Mouse (Mus musculus): Measurements from ENCODE around the gene Exoc3l4. TPM values are rescaled to one million over a fixed set of nuclear protein-coding genes. Genes with fewer than 3 reads are reported as not detected.

Exoc3l4 gene
- polyA plus RNA-seq, 1 experiment from 2014 or later = 7.3 TPM

DNA sequence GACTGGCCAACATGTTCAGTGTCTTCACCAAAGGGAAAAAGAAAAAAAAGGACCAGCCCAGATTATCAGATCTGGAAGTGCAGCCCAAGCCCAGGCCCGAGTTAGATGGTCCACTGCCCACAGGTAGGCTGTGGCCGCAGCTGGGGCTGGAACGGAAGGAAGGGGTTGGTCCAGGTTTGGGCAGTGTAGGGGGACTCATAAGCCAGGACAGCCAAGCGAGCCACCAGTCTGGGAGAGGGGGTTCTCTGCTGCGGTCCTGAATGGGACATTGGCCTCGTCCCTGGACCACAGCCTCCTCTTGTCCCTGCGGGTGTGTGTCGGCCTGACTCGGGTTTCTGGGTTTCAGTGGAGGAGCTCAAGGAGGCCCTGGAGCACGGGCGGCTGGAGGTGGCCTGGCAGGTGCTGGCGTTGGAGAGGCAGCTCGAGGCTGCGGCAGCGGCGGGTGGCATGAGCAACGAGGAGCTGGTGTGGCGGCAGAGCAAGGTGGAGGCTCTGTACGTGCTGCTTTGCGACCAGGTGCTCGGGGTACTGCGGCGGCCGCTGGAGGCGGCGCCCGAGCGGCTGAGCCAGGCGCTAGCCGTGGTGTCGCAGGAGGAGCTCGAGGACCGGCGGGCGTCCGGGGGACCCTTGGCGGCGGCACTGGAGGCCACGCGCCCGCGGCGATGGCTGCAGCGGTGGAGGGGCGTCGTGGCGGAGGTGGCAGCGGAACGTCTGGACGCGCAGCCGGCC lies 28.5 kb downstream of the Exoc3l4 start:
- Histone ChIP-seq H3K36me3 (replicated peaks; ENCODE audit: control insufficient read depth, insufficient read depth, low read depth, low read length) (no peaks in the 10 kb centered on the region), H3K9ac (replicated peaks; ENCODE audit: low read length) (peak overlapping the region; percentile 22), H3K4me2 (ENCODE audit: low read depth, low read length) (peak overlapping the region; percentile 43), H3K4me3 (ENCODE audit: low read depth, low read length) (peak overlapping the region; percentile 18), H3K9me3 (replicated peaks; ENCODE audit: control insufficient read depth, low read length) (no peaks in the 10 kb centered on the region), H3K27ac (replicated peaks; ENCODE audit: low read depth, low read length) (no peak overlapping the region), H3K4me1 (ENCODE audit: control insufficient read depth, insufficient read depth, low read length) (peaks cover 20% of the 10 kb centered on the region), H3K27me3 (ENCODE audit: control insufficient read depth, insufficient read depth, low read length) (peaks cover 82% of the 10 kb centered on the region)
- 3% methylated on average over 52 of the region's 52 CpGs for WGBS
- no peak for ATAC-seq (replicated peaks; ENCODE audit: insufficient number of reproducible peaks, low FRiP score, low TSS enrichment, low read depth)
- no peak for DNase-seq (ENCODE audit: low spot score)

DNA sequence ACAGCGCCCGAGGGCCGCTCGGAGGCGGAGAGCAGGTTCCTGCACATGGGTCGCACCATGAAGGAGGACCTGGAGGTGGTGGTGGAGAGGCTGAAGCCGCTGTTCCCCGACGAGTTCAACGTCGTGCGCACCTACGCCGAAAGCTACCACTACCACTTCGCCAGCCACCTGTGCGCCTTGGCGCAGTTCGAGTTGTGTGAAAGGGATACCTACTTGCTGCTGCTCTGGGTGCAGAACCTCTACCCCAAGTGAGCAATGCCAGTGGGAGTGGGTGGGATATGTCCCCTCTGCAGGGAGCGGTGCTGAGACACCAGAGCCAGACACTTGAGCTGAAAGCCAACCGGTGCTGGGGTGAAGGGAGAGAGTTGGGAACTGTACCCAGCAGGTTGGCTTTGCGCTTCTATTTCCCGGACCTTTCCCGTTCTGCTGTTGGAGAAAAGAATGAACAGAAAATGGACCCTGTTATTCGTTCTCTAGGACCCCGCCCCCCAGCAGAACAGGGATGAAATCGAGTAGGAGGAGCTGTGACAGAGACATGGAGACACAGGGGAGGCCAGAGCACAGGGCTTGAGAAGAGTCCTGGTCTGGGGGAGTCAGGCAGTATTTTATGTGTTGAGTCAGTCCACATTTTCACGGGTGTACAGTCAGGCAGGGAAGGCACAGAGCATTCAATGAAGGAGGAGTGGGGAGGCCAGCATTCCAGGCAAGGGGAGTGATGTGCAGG lies 29.2 kb downstream of the Exoc3l4 start:
- Histone ChIP-seq H3K4me1 (ENCODE audit: control insufficient read depth, insufficient read depth, low read length) (peaks cover 21% of the 10 kb centered on the region), H3K36me3 (replicated peaks; ENCODE audit: control insufficient read depth, insufficient read depth, low read depth, low read length) (no peaks in the 10 kb centered on the region), H3K4me3 (ENCODE audit: low read depth, low read length) (peak overlapping the region; percentile 18), H3K27ac (replicated peaks; ENCODE audit: low read depth, low read length) (no peak overlapping the region), H3K9ac (replicated peaks; ENCODE audit: low read length) (peak overlapping the region; percentile 22; the same call in 1 of the 2 replicates), H3K4me2 (ENCODE audit: low read depth, low read length) (peak overlapping the region; percentile 43), H3K9me3 (replicated peaks; ENCODE audit: control insufficient read depth, low read length) (no peaks in the 10 kb centered on the region), H3K27me3 (ENCODE audit: control insufficient read depth, insufficient read depth, low read length) (peaks cover 82% of the 10 kb centered on the region)
- 4% methylated on average over 27 of the region's 27 CpGs for WGBS
- ATAC-seq (replicated peaks; ENCODE audit: insufficient number of reproducible peaks, low FRiP score, low TSS enrichment, low read depth) (no peak), DNase-seq (ENCODE audit: low spot score) (no peak)

DNA sequence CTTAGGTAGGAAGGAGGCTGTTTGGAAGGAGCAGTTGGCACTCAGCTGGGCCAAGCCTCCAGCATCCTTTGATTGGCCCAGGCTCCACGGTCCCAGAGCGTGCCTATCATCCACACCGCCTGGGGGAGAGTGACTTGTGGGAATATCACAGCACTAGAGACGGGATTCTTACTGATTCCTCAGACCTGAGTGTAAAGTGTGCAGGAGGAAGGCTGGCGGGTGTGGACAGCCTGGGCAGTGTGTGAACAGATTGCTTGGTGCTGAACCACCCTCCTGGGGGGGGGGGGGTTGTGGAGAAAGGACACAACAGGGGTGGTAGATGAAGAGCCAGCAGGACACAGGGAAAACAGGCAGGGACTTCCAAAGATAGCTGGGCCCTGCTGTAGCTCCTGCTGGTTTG lies 29.9 kb downstream of the Exoc3l4 start:
- no peak overlapping the region for H3K4me2 ChIP-seq (ENCODE audit: low read depth, low read length)
- H3K27me3 ChIP-seq (ENCODE audit: control insufficient read depth, insufficient read depth, low read length) = peaks cover 80% of the 10 kb centered on the region
- H3K36me3 ChIP-seq (replicated peaks; ENCODE audit: control insufficient read depth, insufficient read depth, low read depth, low read length) = no peaks in the 10 kb centered on the region
- no peak for ATAC-seq (replicated peaks; ENCODE audit: insufficient number of reproducible peaks, low FRiP score, low TSS enrichment, low read depth)
- no peak for DNase-seq (ENCODE audit: low spot score)
- 18% methylated on average over 5 of the region's 5 CpGs for WGBS
- no peak overlapping the region for H3K9ac ChIP-seq (replicated peaks; ENCODE audit: low read length)
- H3K27ac ChIP-seq (replicated peaks; ENCODE audit: low read depth, low read length) = no peak overlapping the region
- no peaks in the 10 kb centered on the region for H3K9me3 ChIP-seq (replicated peaks; ENCODE audit: control insufficient read depth, low read length)
- no peak overlapping the region for H3K4me3 ChIP-seq (ENCODE audit: low read depth, low read length)
- peaks cover 21% of the 10 kb centered on the region for H3K4me1 ChIP-seq (ENCODE audit: control insufficient read depth, insufficient read depth, low read length)

DNA sequence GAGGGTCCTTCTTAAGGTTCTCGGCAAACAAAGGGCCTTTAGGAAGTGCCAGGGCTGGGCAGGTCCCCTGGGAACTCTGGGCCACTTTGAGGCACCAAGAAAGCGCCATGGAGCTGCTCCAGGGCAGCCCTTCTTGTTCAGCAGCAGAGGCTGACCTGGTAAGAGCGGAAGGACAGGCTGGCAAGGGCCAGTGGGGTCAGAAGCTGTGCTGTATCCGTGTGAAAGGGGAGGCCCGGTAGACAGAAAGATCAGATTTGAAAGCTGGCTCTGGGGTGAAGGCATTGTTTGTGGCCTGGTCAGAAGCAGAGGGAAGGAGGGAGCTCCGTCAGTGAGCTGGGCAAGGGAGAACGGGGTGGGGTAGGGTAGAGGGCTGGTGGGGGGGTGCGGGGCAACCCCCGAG lies 30.5 kb downstream of the Exoc3l4 start:
- H3K9me3 ChIP-seq (replicated peaks; ENCODE audit: control insufficient read depth, low read length) = no peaks in the 10 kb centered on the region
- H3K4me1 ChIP-seq (ENCODE audit: control insufficient read depth, insufficient read depth, low read length) = peaks cover 16% of the 10 kb centered on the region
- H3K27ac ChIP-seq (replicated peaks; ENCODE audit: low read depth, low read length) = no peak overlapping the region
- no peaks in the 10 kb centered on the region for H3K36me3 ChIP-seq (replicated peaks; ENCODE audit: control insufficient read depth, insufficient read depth, low read depth, low read length)
- H3K9ac ChIP-seq (replicated peaks; ENCODE audit: low read length) = no peak overlapping the region
- H3K4me2 ChIP-seq (ENCODE audit: low read depth, low read length) = no peak overlapping the region
- WGBS = 15% methylated on average over 9 of the region's 9 CpGs
- no peak overlapping the region for H3K4me3 ChIP-seq (ENCODE audit: low read depth, low read length)
- H3K27me3 ChIP-seq (ENCODE audit: control insufficient read depth, insufficient read depth, low read length) = peaks cover 74% of the 10 kb centered on the region
- DNase-seq (ENCODE audit: low spot score) (no peak), ATAC-seq (replicated peaks; ENCODE audit: insufficient number of reproducible peaks, low FRiP score, low TSS enrichment, low read depth) (no peak)

DNA sequence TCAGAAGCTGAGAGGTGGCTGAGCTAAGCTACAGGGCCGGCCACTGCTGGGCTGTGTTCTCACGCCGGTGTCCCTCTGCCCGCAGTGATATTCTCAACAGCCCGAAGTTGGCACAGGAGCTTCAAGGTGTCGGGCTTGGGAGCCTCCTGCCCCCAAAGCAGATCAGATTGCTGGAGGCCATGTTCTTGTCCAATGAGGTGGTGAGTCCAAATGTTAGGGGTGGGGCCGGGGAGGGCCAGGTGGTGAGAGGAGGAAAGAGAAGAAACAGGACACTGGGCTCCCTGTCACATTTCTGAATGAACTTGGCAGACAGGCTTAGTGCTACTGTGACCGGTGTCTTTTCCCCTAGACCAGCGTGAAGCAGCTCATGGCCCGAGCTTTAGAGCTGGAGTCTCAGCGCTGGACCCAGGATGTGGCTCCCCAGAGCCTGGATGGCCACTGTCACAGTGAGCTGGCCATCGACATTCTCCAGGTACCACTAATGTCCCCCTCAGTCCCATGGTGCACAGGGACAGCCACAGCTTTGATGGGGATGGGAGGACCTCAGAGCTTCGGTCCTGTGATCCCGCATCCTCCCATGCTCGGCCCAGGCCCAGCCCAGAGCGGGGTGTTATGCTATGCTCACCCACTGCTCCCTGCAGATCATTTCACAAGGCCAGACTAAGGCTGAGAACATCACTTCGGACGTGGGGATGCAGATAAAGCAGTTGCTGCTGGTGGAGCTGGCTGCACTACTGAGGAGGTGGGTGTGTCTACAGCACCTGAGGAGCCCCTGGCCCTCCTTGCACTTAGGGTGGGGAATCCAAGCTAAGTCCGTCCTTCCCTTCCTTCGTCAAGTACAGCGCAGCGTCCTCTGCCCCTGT lies 31.3 kb downstream of the Exoc3l4 start:
- DNase-seq (ENCODE audit: low spot score) = no peak
- WGBS = 16% methylated on average over 22 of the region's 22 CpGs
- Histone ChIP-seq H3K9me3 (replicated peaks; ENCODE audit: control insufficient read depth, low read length) (no peaks in the 10 kb centered on the region), H3K9ac (replicated peaks; ENCODE audit: low read length) (no peak overlapping the region), H3K4me3 (ENCODE audit: low read depth, low read length) (no peak overlapping the region), H3K36me3 (replicated peaks; ENCODE audit: control insufficient read depth, insufficient read depth, low read depth, low read length) (no peaks in the 10 kb centered on the region), H3K4me1 (ENCODE audit: control insufficient read depth, insufficient read depth, low read length) (peaks cover 14% of the 10 kb centered on the region), H3K27ac (replicated peaks; ENCODE audit: low read depth, low read length) (no peak overlapping the region), H3K27me3 (ENCODE audit: control insufficient read depth, insufficient read depth, low read length) (peaks cover 69% of the 10 kb centered on the region), H3K4me2 (ENCODE audit: low read depth, low read length) (no peak overlapping the region)
- 0 out of 2 replicates have a peak, but pooled peaks have one; percentile 3 for ATAC-seq (replicated peaks; ENCODE audit: insufficient number of reproducible peaks, low FRiP score, low TSS enrichment, low read depth)

DNA sequence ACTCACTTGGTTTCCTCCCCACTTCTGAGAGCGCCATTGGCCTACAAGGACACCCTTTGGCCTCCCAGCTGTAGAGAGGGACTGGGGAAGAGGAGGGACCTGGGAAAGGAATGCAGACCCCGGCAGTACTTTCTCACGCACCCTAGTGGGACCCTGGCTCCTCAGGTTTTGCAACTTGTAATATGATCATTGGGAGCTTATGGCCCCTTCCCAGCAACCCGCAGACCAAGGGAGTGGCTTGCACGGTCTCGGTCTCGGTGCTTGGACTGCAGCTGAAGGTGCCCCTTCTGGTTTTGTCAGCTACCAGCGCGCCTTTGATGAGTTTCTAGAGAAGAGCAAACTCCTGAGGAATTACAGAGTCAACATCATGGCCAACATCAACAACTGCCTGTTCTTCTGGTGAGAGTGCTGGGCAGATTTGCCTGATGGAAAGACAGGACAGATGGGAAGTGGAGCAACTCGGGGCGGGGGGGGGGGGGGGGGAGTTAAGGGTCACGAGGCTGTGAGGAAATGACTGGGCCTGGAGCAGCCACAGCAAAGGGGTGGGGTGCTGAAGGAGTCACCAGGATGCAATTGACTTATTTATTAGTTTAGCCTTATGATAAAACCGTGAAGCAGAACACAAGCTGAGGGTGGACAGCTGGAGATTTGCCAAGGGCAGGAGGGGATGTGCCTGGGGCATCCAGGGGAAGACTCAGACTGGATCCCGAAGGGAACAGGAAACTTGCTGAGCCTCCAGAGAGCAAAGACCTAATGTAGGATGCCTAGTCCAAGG lies 32.3 kb downstream of the Exoc3l4 start:
- ATAC-seq (replicated peaks; ENCODE audit: insufficient number of reproducible peaks, low FRiP score, low TSS enrichment, low read depth) (no peak), DNase-seq (ENCODE audit: low spot score) (peak; percentile 48)
- Histone ChIP-seq H3K27ac (replicated peaks; ENCODE audit: low read depth, low read length) (no peak overlapping the region), H3K9me3 (replicated peaks; ENCODE audit: control insufficient read depth, low read length) (no peaks in the 10 kb centered on the region), H3K4me1 (ENCODE audit: control insufficient read depth, insufficient read depth, low read length) (peaks cover 14% of the 10 kb centered on the region), H3K9ac (replicated peaks; ENCODE audit: low read length) (no peak overlapping the region), H3K36me3 (replicated peaks; ENCODE audit: control insufficient read depth, insufficient read depth, low read depth, low read length) (no peaks in the 10 kb centered on the region), H3K4me2 (ENCODE audit: low read depth, low read length) (no peak overlapping the region), H3K4me3 (ENCODE audit: low read depth, low read length) (no peak overlapping the region), H3K27me3 (ENCODE audit: control insufficient read depth, insufficient read depth, low read length) (peaks cover 59% of the 10 kb centered on the region)
- WGBS = 13% methylated on average over 13 of the region's 14 CpGs

DNA sequence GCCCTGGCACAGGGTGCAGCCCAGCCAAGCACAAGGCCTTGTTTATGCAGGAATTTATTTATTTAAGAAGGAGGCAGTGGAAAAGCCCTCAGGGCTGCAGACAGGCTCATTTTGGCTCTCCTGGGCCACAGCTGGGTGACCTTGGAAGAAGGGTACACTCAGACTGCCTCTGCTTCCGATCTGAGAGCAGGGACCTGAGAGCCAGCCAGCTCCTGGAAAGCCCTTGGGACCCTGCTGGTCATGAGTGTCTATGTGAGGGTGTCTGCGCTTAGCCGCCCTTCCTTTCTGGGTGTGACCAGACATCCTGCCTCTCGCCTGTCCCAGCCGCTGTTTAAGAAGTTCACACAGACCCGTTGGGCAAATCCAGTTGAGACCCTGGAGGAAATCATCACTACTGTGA lies 33.5 kb downstream of the Exoc3l4 start:
- no peak for ATAC-seq (replicated peaks; ENCODE audit: insufficient number of reproducible peaks, low FRiP score, low TSS enrichment, low read depth)
- no peak overlapping the region for H3K27ac ChIP-seq (replicated peaks; ENCODE audit: low read depth, low read length)
- DNase-seq (ENCODE audit: low spot score) = no peak

More for the DNA sequence above, 33.5 kb downstream of the Exoc3l4 start:
- Histone ChIP-seq H3K9me3 (replicated peaks; ENCODE audit: control insufficient read depth, low read length) (no peaks in the 10 kb centered on the region), H3K4me2 (ENCODE audit: low read depth, low read length) (no peak overlapping the region), H3K36me3 (replicated peaks; ENCODE audit: control insufficient read depth, insufficient read depth, low read depth, low read length) (no peaks in the 10 kb centered on the region), H3K27me3 (ENCODE audit: control insufficient read depth, insufficient read depth, low read length) (peaks cover 47% of the 10 kb centered on the region), H3K9ac (replicated peaks; ENCODE audit: low read length) (no peak overlapping the region; the same call in 1 of the 2 replicates), H3K4me1 (ENCODE audit: control insufficient read depth, insufficient read depth, low read length) (peaks cover 14% of the 10 kb centered on the region), H3K4me3 (ENCODE audit: low read depth, low read length) (no peak overlapping the region)
- WGBS = 23% methylated on average over 6 of the region's 6 CpGs
